Mouse (Mus musculus) embryonic stem cell, embryonic (primary cell): ENCODE measurements around the gene Ddrgk1.

ENCODE experiments used
- CTCF ChIA-PET, 4 experiments: fragments of 300-600 bp in 2 of 4; fragments of 350-600 bp in 2 of 4; sonication (Branson Sonifier 250); formaldehyde crosslinking; loops; one replicate each; lab custom pipeline; 2022; ENCODE audit warnings: inconsistent platforms in 2 of 4; lab: Charles Lee
- POLR2A ChIA-PET, 4 experiments: fragments of 300-600 bp in 2 of 4; fragments of 350-600 bp in 2 of 4; sonication (Branson Sonifier 250); formaldehyde crosslinking; loops; one replicate each; lab custom pipeline; 2022; ENCODE audit warnings: antibody characterized with exemption in 4 of 4, inconsistent platforms in 1 of 4; lab: Charles Lee

The Ddrgk1 gene

DNA sequence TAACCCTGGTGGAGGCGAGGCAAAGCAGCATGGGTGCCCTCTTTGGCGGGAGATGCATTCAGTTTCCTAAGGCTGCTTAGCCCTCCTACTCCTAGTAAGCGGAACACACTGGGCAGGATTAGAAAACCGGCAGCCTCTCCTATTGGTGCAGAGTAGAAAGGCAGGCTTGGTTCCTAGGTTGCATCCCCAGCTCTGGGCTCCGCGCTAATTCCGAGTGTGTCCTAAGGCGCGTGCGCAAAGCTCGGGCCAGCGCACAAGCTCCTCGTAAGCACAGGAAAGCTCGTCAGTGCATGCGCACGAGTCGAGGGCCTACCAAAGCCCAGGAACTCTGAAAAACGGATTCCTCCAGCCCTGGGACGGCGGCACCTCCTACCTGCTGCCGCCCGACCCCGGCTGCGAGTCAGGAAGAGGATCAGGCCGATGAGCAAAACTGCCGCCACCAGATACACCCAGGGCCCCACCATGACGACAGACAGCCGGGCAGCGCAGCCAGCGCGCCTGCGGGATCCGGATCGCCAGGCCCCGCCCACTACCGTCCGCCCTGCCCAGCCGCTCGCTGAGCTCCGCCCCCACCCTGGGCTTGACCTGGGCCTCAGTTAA, at the start of gene Ddrgk1:
Gene Ddrgk1, minus strand, starts transcription at position 558 of the 600 bp plus-strand sequence.
- POLR2A ChIA-PET, result interaction anchor here in 3 of 4 experiments (0.6 to 6.7 kb wide), 119 partner anchors 9 to 1843 kb away, joined by 3 to 67 read pairs (median 5); partner anchors contain the start of genes Lzts3 (in 3 of the 3), Slc4a11 (in 3 of the 3), Fastkd5 (in 2 of the 3) and Mrps26 (in 2 of the 3)

DNA sequence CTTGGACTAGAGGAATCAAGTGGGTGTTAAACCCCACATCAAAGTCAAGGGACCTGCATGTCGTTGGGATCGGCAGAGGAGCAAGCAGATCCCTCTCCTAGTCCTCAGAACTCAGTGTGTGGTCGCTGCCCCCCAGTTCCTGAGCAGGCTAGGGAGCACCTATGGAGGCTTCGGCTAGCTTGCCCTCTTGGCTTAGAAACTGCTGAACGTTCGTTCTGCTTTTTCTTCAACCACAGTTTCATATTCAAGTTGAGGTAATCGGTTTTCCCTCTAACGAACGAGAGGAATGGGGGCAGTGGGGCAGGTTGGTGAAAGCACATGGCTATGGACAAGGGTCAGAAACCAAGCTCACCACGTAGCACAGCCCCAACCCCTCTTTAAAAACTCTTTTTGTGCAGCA, 42.6 kb upstream of the Ddrgk1 start:
- CTCF ChIA-PET, result interaction anchor here in 2 of 4 experiments (0.7 to 1.6 kb wide), 4 partner anchors 9 to 144 kb away, joined by 3 to 5 read pairs (median 4); partner anchors contain the start of genes Mrps26 (in 1 of the 2) and Slc4a11 (in 1 of the 2)
- POLR2A ChIA-PET, result interaction anchor here in 3 of 4 experiments (0.5 to 8.9 kb wide), 14 partner anchors 9 to 810 kb away, joined by 3 to 92 read pairs (median 5); partner anchors contain the start of genes Slc4a11 (in 3 of the 3) and Ddrgk1 (in 1 of the 3)

More for the DNA sequence above, at the start of gene Ddrgk1:
- CTCF ChIA-PET, result interaction anchor here in 2 of 4 experiments (0.6 to 1.8 kb wide), 13 partner anchors 25 to 866 kb away, joined by 3 to 8 read pairs (median 4); partner anchors contain the start of genes Mrps26 (in 1 of the 2) and Slc4a11 (in 1 of the 2)

DNA sequence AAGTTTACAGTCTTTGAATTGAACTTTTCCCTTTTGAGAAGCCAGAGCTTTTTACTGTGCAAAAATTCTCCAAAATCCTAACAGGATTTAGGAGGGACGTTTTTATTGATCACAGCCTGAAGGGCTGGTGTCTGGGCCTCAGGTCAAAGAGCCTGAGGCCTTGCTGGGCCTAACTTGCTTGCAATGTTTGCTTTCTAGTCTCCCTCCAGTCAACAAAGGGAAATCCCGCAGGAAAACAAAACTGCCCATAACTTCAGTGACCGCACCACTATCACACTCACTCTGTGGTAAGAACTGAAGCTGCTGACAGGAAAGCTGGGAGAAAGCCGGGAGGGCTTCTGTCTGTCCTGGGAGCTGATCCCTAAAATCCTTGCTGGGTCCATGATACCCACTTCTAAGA, 42.1 kb upstream of the Ddrgk1 start:
- CTCF ChIA-PET, result interaction anchor here in 2 of 4 experiments (1.0 to 1.6 kb wide), 3 partner anchors 10 to 143 kb away, joined by 3 to 5 read pairs (median 3); partner anchors contain the start of genes Mrps26 (in 1 of the 2) and Slc4a11 (in 1 of the 2)
- POLR2A ChIA-PET, result interaction anchor here in 3 of 4 experiments (0.8 to 8.9 kb wide), 8 partner anchors 9 to 65 kb away, joined by 3 to 92 read pairs (median 8); partner anchors contain the start of genes Slc4a11 (in 3 of the 3) and Ddrgk1 (in 1 of the 3)

DNA sequence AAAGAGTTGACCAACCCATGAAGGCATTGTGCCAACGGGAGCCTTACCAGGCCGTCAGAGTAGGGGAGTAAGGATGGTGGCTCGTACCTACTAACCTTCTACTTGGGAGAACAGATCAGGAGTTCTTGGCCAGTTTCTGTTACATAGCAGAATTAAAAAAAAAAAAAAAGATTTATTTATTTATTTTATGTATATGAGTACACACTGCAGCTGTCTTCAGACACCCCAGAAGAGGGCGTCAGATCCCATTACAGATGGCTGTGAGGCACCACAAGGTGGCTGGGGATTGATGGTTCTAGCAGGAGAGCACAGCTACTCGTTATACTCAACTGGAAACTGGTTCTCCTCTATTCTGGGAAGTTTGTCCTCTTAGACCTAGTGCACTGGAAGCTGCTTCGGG, 40.7 kb upstream of the Ddrgk1 start:
- ChIA-PET POLR2A (interaction anchor here in 3 of 4 experiments (0.6 to 8.9 kb wide), 16 partner anchors 8 to 73 kb away, joined by 3 to 92 read pairs (median 6); partner anchors contain the start of genes Ddrgk1 (in 3 of the 3), Itpa (in 2 of the 3), Lzts3 (in 1 of the 3) and Slc4a11 (in 1 of the 3)), CTCF (interaction anchor here (0.5 to 1.7 kb wide), 10 partner anchors 8 to 336 kb away, joined by 3 to 6 read pairs (median 4); partner anchors contain the start of gene Ddrgk1 (in 1 of the 4))

DNA sequence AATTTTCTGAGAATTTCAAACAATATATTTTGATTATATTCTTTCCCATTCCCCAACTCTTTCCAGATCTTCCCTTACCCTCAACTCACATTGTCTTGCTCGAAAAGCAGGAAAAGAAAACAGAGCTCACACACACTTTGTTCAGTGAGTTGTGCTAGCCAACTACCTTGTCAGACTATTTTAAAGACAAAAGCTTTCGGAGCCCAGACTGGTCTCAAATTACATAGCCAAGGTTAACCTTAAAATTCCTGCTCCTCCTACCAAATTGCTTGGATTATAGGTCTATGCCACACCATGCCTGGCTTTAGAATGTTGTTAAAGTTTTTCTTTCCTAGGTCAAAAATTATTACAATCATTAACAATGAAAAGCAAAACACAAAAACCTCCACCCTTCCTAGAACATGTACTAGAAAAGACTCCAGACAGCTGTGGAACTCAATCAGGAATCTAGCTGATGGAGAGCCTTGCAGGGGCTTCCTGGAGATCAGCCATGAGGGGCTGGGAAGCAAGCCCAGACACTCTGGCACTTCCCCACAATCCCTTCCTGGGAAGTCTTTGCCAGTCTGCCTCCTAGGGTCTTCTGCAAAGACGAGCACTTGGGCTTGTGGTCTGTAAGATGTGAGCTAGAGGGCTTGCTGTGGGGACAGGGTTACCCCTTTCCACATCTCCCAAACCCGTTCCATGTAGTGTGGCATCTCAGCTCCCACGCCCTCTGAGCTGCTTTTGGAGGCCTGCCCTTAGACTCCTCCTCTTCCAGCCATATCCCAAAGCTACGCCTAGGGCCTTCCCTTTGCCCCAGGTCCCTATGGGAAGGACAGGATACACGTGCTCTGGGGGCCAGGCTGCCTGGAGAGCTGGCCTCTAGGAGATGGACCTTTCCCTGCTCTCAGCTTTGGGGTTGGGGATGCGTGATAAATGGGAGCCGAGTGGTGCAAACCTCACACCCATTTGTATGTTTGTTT, 39.9 kb upstream of the Ddrgk1 start:
- ChIA-PET POLR2A (interaction anchor here in 3 of 4 experiments (0.6 to 8.9 kb wide), 25 partner anchors 8 to 380 kb away, joined by 3 to 92 read pairs (median 5); partner anchors contain the start of genes Ddrgk1 (in 3 of the 3), Itpa (in 2 of the 3), Lzts3 (in 1 of the 3) and Mrps26 (in 1 of the 3)), CTCF (interaction anchor here (0.5 to 1.7 kb wide), 9 partner anchors 9 to 841 kb away, joined by 3 to 6 read pairs (median 3); partner anchors contain the start of gene Ddrgk1 (in 1 of the 4))

DNA sequence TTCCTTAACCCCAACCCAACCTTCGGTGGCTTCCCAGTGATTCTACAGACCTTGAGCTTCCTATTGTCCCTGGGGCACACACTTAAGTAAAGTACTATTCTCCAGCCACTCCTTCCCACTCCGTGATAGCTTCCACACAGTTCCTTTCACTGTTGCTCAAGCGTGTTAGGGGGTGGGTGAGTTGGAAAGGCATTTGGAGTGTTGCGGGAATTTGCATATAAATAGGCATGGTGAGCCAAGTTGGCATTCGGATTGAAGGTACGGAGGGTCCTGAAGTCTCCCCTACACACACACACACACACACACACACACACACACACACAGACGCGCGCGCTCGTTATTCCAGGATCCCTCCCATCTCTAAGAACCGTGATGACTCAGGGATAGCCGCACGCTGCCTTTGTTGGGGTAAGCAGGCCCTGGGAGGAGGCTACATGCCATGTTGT, 33.4 kb upstream of the Ddrgk1 start:
- ChIA-PET POLR2A (interaction anchor here (0.6 to 7.5 kb wide), 75 partner anchors 9 to 875 kb away, joined by 3 to 92 read pairs (median 4); partner anchors contain the start of genes Ddrgk1 (in 3 of the 4), Itpa (in 3 of the 4), Lzts3 (in 2 of the 4) and Mrps26 (in 2 of the 4)), CTCF (interaction anchor here in 2 of 4 experiments (0.7 to 1.7 kb wide), 9 partner anchors 9 to 832 kb away, joined by 3 to 8 read pairs (median 4); partner anchors contain the start of genes Ddrgk1 (in 1 of the 2), Itpa (in 1 of the 2) and Mrps26 (in 1 of the 2))

- ChIA-PET POLR2A (interaction anchor here (0.6 to 7.5 kb wide), 75 partner anchors 9 to 876 kb away, joined by 3 to 92 read pairs (median 4); partner anchors contain the start of genes Ddrgk1 (in 3 of the 4), Itpa (in 3 of the 4), Lzts3 (in 2 of the 4) and Mrps26 (in 2 of the 4)), CTCF (interaction anchor here in 1 of 4 experiments (0.8 to 1.7 kb wide), 8 partner anchors 10 to 833 kb away, joined by 3 to 8 read pairs (median 4); partner anchors contain the start of genes Ddrgk1, Itpa and Mrps26)
Measured at GRCm38 (mm10) chr2:130697153-130697810, 32.8 kb upstream of the Ddrgk1 start, which contains the start of gene Slc4a11. TSS of gene Slc4a11 (minus strand) at chr2:130697519.

GRCm38 (mm10) chr2:130696700-130697152, 32.3 kb upstream of the Ddrgk1 start:
- ChIA-PET CTCF (interaction anchor here in 2 of 4 experiments (0.6 to 1.7 kb wide), 7 partner anchors 11 to 833 kb away, joined by 3 to 8 read pairs (median 4); partner anchors contain the start of genes Ddrgk1 (in 1 of the 2), Itpa (in 1 of the 2) and Mrps26 (in 1 of the 2)), POLR2A (interaction anchor here in 3 of 4 experiments (0.5 to 7.5 kb wide), 44 partner anchors 8 to 475 kb away, joined by 3 to 92 read pairs (median 7); partner anchors contain the start of genes Ddrgk1 (in 3 of the 3), Itpa (in 3 of the 3), 1700037H04Rik (in 1 of the 3) and Cpxm1 (in 1 of the 3))

GRCm38 (mm10) chr2:130693563-130693962, 29.1 kb upstream of the Ddrgk1 start:
- ChIA-PET CTCF (interaction anchor here in 3 of 4 experiments (0.5 to 2.2 kb wide), 8 partner anchors 12 to 373 kb away, joined by 3 to 10 read pairs (median 4); partner anchors contain the start of genes Ddrgk1 (in 1 of the 3) and Itpa (in 1 of the 3)), POLR2A (interaction anchor here in 3 of 4 experiments (0.6 to 7.5 kb wide), 15 partner anchors 9 to 30 kb away, joined by 3 to 92 read pairs (median 10); partner anchors contain the start of genes Ddrgk1 (in 2 of the 3) and Itpa (in 2 of the 3))

DNA sequence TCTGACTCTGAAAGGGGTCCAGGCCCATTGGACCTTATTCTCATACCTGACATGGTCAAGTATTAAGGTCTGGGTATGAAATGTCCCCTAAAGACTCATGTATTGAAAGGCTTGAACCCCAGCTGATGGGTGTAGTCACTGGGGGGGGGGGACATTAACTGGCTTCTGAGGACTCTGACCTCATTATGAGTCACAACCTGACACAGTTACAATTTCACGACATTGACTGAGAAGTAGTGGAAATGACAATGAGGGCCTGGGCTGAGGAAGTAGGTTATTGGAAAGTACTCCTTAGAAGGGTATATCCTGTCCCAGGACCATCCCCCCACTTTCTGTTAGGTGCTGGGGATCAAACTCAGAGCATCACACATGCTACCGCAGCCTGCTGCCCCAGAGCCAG, 24.6 kb upstream of the Ddrgk1 start:
- ChIA-PET CTCF (interaction anchor here in 1 of 4 experiments (0.6 kb wide), 2 partner anchors 29 to 307 kb away, joined by 4 to 11 read pairs; no protein-coding TSS in a partner anchor), POLR2A (interaction anchor here in 1 of 4 experiments (0.6 to 1.3 kb wide), 4 partner anchors 9 to 338 kb away, joined by 3 to 5 read pairs (median 4); partner anchors contain the start of gene Slc4a11)

DNA sequence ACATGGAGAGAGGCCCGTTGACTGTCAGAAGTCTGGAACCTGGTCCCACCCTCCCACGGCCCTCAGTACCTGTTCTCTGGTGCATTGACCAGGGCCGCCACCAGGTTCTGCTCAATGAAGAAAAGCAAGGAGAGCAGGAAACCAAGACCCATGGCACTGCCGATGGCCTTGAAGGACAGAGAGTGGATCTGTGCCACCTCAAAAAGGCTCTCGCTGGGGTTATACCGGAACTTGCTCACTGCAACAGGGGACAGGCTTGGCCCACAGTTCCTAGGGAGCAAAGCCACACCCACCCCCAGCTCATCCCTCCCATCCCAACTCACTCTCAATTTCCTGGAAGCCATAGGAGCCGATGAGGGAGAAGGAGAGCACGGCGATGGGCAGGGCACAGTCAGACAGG, 21.0 kb upstream of the Ddrgk1 start:
- CTCF ChIA-PET, result interaction anchor here in 2 of 4 experiments (0.6 to 1.3 kb wide), 5 partner anchors 18 to 251 kb away, joined by 3 to 6 read pairs (median 3); partner anchors contain the start of gene Itpa (in 1 of the 2)
- POLR2A ChIA-PET, result interaction anchor here in 3 of 4 experiments (0.6 to 4.6 kb wide), 17 partner anchors 8 to 215 kb away, joined by 3 to 49 read pairs (median 5); partner anchors contain the start of genes Ddrgk1 (in 3 of the 3), Itpa (in 3 of the 3), Slc4a11 (in 3 of the 3) and Lzts3 (in 1 of the 3)

- CTCF ChIA-PET, result no interaction called here
- POLR2A ChIA-PET, result interaction anchor here in 2 of 4 experiments (0.7 to 1.7 kb wide), 3 partner anchors 17 to 205 kb away, joined by 3 to 6 read pairs (median 3); partner anchors contain the start of gene Ddrgk1 (in 1 of the 2)
Measured at GRCm38 (mm10) chr2:130681531-130681930, 17.1 kb upstream of the Ddrgk1 start.

DNA sequence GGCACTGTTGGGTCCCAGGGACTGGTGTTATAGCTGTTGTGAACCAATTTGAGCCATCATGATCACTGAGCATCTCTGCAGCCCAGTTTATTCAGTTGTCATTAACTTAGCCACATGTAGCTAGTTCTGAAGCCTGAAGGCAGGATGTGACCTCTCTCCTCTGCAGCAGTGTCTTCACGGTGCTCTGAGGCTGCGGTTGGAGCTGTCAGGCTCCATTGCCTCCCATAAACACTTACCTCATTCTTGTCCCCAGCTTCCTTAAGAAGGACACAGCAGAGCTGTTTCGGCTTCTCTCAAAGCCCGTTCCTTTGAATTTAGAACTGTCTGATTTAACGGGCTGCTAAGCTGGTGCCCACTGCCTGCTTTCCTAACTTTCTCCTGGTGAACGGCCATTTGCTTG, 15.4 kb upstream of the Ddrgk1 start:
- CTCF ChIA-PET, result interaction anchor here in 1 of 4 experiments (0.6 kb wide), 1 partner anchor 235 kb away, joined by 3 read pairs; no protein-coding TSS in a partner anchor
- POLR2A ChIA-PET, result interaction anchor here in 3 of 4 experiments (0.6 to 4.2 kb wide), 10 partner anchors 10 to 41 kb away, joined by 3 to 51 read pairs (median 4); partner anchors contain the start of genes Slc4a11 (in 3 of the 3), Itpa (in 2 of the 3) and Ddrgk1 (in 1 of the 3)

GRCm38 (mm10) chr2:130679154-130679553, 14.7 kb upstream of the Ddrgk1 start:
- ChIA-PET CTCF (interaction anchor here in 1 of 4 experiments (0.5 kb wide), 1 partner anchor 91 kb away, joined by 3 read pairs; no protein-coding TSS in a partner anchor), POLR2A (interaction anchor here in 3 of 4 experiments (0.8 to 4.2 kb wide), 7 partner anchors 12 to 19 kb away, joined by 3 to 51 read pairs (median 5); partner anchors contain the start of genes Slc4a11 (in 3 of the 3), Itpa (in 2 of the 3) and Ddrgk1 (in 1 of the 3))
